Mouse (Mus musculus): ENCODE results near the gene Scd4. TPM values are rescaled to one million over a fixed set of nuclear protein-coding genes. Genes with fewer than 3 reads are reported as not detected.

Scd4 gene
- polyA plus RNA-seq, 1 experiment from 2014 or later = not detected

- H3K4me1 ChIP-seq (ENCODE audit: control insufficient read depth, insufficient read depth, low read length) = peaks cover 9% of the 10 kb centered on the region
- no peak for ATAC-seq (replicated peaks; ENCODE audit: insufficient number of reproducible peaks, low FRiP score, low TSS enrichment, low read depth)
- no peaks in the 10 kb centered on the region for H3K27me3 ChIP-seq (ENCODE audit: control insufficient read depth, insufficient read depth, low read length)
- H3K9ac ChIP-seq (replicated peaks; ENCODE audit: low read length) = no peak overlapping the region
- DNase-seq (ENCODE audit: low spot score) = no peak
- H3K36me3 ChIP-seq (replicated peaks; ENCODE audit: control insufficient read depth, insufficient read depth, low read depth, low read length) = peaks cover 51% of the 10 kb centered on the region
- H3K4me2 ChIP-seq (ENCODE audit: low read depth, low read length) = no peak overlapping the region
- no peak overlapping the region for H3K27ac ChIP-seq (replicated peaks; ENCODE audit: low read depth, low read length)
- no peak overlapping the region for H3K4me3 ChIP-seq (ENCODE audit: low read depth, low read length)
- 94% methylated on average over 11 of the region's 11 CpGs for WGBS
- H3K9me3 ChIP-seq (replicated peaks; ENCODE audit: control insufficient read depth, low read length) = no peaks in the 10 kb centered on the region
Observed at GRCm38 (mm10) chr19:44302901-44303300, 30.0 kb upstream of the Scd4 start.

- H3K9me3 ChIP-seq (replicated peaks; ENCODE audit: control insufficient read depth, low read length) = no peaks in the 10 kb centered on the region
- peaks cover 45% of the 10 kb centered on the region for H3K36me3 ChIP-seq (replicated peaks; ENCODE audit: control insufficient read depth, insufficient read depth, low read depth, low read length)
- no peak for DNase-seq (ENCODE audit: low spot score)
- no peak overlapping the region for H3K27ac ChIP-seq (replicated peaks; ENCODE audit: low read depth, low read length)
- 92% methylated on average over 8 of the region's 8 CpGs for WGBS
- H3K4me2 ChIP-seq (ENCODE audit: low read depth, low read length) = no peak overlapping the region
- H3K9ac ChIP-seq (replicated peaks; ENCODE audit: low read length) = no peak overlapping the region
- H3K4me1 ChIP-seq (ENCODE audit: control insufficient read depth, insufficient read depth, low read length) = peaks cover 3% of the 10 kb centered on the region
- no peak overlapping the region for H3K4me3 ChIP-seq (ENCODE audit: low read depth, low read length)
- H3K27me3 ChIP-seq (ENCODE audit: control insufficient read depth, insufficient read depth, low read length) = no peaks in the 10 kb centered on the region
- ATAC-seq (replicated peaks; ENCODE audit: insufficient number of reproducible peaks, low FRiP score, low TSS enrichment, low read depth) = no peak
Observed at GRCm38 (mm10) chr19:44303502-44303901, 29.4 kb upstream of the Scd4 start.

GRCm38 (mm10) chr19:44304419-44304818 lies 28.5 kb upstream of the Scd4 start:
- DNase-seq (ENCODE audit: low spot score) = no peak
- no peaks in the 10 kb centered on the region for H3K4me1 ChIP-seq (ENCODE audit: control insufficient read depth, insufficient read depth, low read length)
- peaks cover 40% of the 10 kb centered on the region for H3K36me3 ChIP-seq (replicated peaks; ENCODE audit: control insufficient read depth, insufficient read depth, low read depth, low read length)
- no peaks in the 10 kb centered on the region for H3K27me3 ChIP-seq (ENCODE audit: control insufficient read depth, insufficient read depth, low read length)
- no peak for ATAC-seq (replicated peaks; ENCODE audit: insufficient number of reproducible peaks, low FRiP score, low TSS enrichment, low read depth)
- no peak overlapping the region for H3K9ac ChIP-seq (replicated peaks; ENCODE audit: low read length)
- H3K9me3 ChIP-seq (replicated peaks; ENCODE audit: control insufficient read depth, low read length) = no peaks in the 10 kb centered on the region
- H3K4me3 ChIP-seq (ENCODE audit: low read depth, low read length) = no peak overlapping the region
- 92% methylated on average over 10 of the region's 10 CpGs for WGBS
- no peak overlapping the region for H3K4me2 ChIP-seq (ENCODE audit: low read depth, low read length)
- H3K27ac ChIP-seq (replicated peaks; ENCODE audit: low read depth, low read length) = no peak overlapping the region

- ATAC-seq (replicated peaks; ENCODE audit: insufficient number of reproducible peaks, low FRiP score, low TSS enrichment, low read depth) (no peak), DNase-seq (ENCODE audit: low spot score) (no peak)
- no peaks in the 10 kb centered on the region for H3K9me3 ChIP-seq (replicated peaks; ENCODE audit: control insufficient read depth, low read length)
- no peak overlapping the region for H3K4me2 ChIP-seq (ENCODE audit: low read depth, low read length)
- no peak overlapping the region for H3K9ac ChIP-seq (replicated peaks; ENCODE audit: low read length)
- 96% methylated on average over 16 of the region's 16 CpGs for WGBS
- no peak overlapping the region for H3K4me3 ChIP-seq (ENCODE audit: low read depth, low read length)
- H3K27me3 ChIP-seq (ENCODE audit: control insufficient read depth, insufficient read depth, low read length) = no peaks in the 10 kb centered on the region
- no peaks in the 10 kb centered on the region for H3K4me1 ChIP-seq (ENCODE audit: control insufficient read depth, insufficient read depth, low read length)
- H3K27ac ChIP-seq (replicated peaks; ENCODE audit: low read depth, low read length) = no peak overlapping the region
- H3K36me3 ChIP-seq (replicated peaks; ENCODE audit: control insufficient read depth, insufficient read depth, low read depth, low read length) = peaks cover 39% of the 10 kb centered on the region
Observed at GRCm38 (mm10) chr19:44304851-44305510, 27.9 kb upstream of the Scd4 start.

- H3K9me3 ChIP-seq (replicated peaks; ENCODE audit: control insufficient read depth, low read length) = no peaks in the 10 kb centered on the region
- WGBS = 93% methylated on average over 15 of the region's 15 CpGs
- H3K4me3 ChIP-seq (ENCODE audit: low read depth, low read length) = no peak overlapping the region
- no peaks in the 10 kb centered on the region for H3K4me1 ChIP-seq (ENCODE audit: control insufficient read depth, insufficient read depth, low read length)
- H3K4me2 ChIP-seq (ENCODE audit: low read depth, low read length) = no peak overlapping the region
- no peak overlapping the region for H3K9ac ChIP-seq (replicated peaks; ENCODE audit: low read length)
- peaks cover 34% of the 10 kb centered on the region for H3K36me3 ChIP-seq (replicated peaks; ENCODE audit: control insufficient read depth, insufficient read depth, low read depth, low read length)
- H3K27ac ChIP-seq (replicated peaks; ENCODE audit: low read depth, low read length) = no peak overlapping the region
- H3K27me3 ChIP-seq (ENCODE audit: control insufficient read depth, insufficient read depth, low read length) = no peaks in the 10 kb centered on the region
- ATAC-seq (replicated peaks; ENCODE audit: insufficient number of reproducible peaks, low FRiP score, low TSS enrichment, low read depth) (no peak), DNase-seq (ENCODE audit: low spot score) (no peak)
Observed at GRCm38 (mm10) chr19:44305701-44306100, 27.2 kb upstream of the Scd4 start.

GRCm38 (mm10) chr19:44306171-44306570 lies 26.7 kb upstream of the Scd4 start:
- Histone ChIP-seq H3K4me1 (ENCODE audit: control insufficient read depth, insufficient read depth, low read length) (no peaks in the 10 kb centered on the region), H3K27me3 (ENCODE audit: control insufficient read depth, insufficient read depth, low read length) (no peaks in the 10 kb centered on the region), H3K27ac (replicated peaks; ENCODE audit: low read depth, low read length) (no peak overlapping the region), H3K36me3 (replicated peaks; ENCODE audit: control insufficient read depth, insufficient read depth, low read depth, low read length) (peaks cover 31% of the 10 kb centered on the region), H3K9me3 (replicated peaks; ENCODE audit: control insufficient read depth, low read length) (no peaks in the 10 kb centered on the region), H3K4me2 (ENCODE audit: low read depth, low read length) (no peak overlapping the region), H3K9ac (replicated peaks; ENCODE audit: low read length) (no peak overlapping the region), H3K4me3 (ENCODE audit: low read depth, low read length) (no peak overlapping the region)
- no peak for DNase-seq (ENCODE audit: low spot score)
- no peak for ATAC-seq (replicated peaks; ENCODE audit: insufficient number of reproducible peaks, low FRiP score, low TSS enrichment, low read depth)
- 79% methylated on average over 7 of the region's 7 CpGs for WGBS

GRCm38 (mm10) chr19:44307101-44307914 lies 25.6 kb upstream of the Scd4 start:
- peaks cover 30% of the 10 kb centered on the region for H3K36me3 ChIP-seq (replicated peaks; ENCODE audit: control insufficient read depth, insufficient read depth, low read depth, low read length)
- DNase-seq (ENCODE audit: low spot score) = no peak

GRCm38 (mm10) chr19:44307915-44308470 lies 24.9 kb upstream of the Scd4 start:
- no peak overlapping the region for H3K4me3 ChIP-seq (ENCODE audit: low read depth, low read length)
- H3K9ac ChIP-seq (replicated peaks; ENCODE audit: low read length) = no peak overlapping the region
- no peaks in the 10 kb centered on the region for H3K27me3 ChIP-seq (ENCODE audit: control insufficient read depth, insufficient read depth, low read length)
- no peak for ATAC-seq (replicated peaks; ENCODE audit: insufficient number of reproducible peaks, low FRiP score, low TSS enrichment, low read depth)
- no peaks in the 10 kb centered on the region for H3K4me1 ChIP-seq (ENCODE audit: control insufficient read depth, insufficient read depth, low read length)
- no peak overlapping the region for H3K27ac ChIP-seq (replicated peaks; ENCODE audit: low read depth, low read length)
- no peak for DNase-seq (ENCODE audit: low spot score)
- no peak overlapping the region for H3K4me2 ChIP-seq (ENCODE audit: low read depth, low read length)
- 85% methylated on average over 6 of the region's 6 CpGs for WGBS
- H3K36me3 ChIP-seq (replicated peaks; ENCODE audit: control insufficient read depth, insufficient read depth, low read depth, low read length) = peaks cover 26% of the 10 kb centered on the region
- no peaks in the 10 kb centered on the region for H3K9me3 ChIP-seq (replicated peaks; ENCODE audit: control insufficient read depth, low read length)

More at GRCm38 (mm10) chr19:44307101-44307914, 25.6 kb upstream of the Scd4 start:
- H3K4me3 ChIP-seq (ENCODE audit: low read depth, low read length) = no peak overlapping the region
- no peaks in the 10 kb centered on the region for H3K9me3 ChIP-seq (replicated peaks; ENCODE audit: control insufficient read depth, low read length)
- no peaks in the 10 kb centered on the region for H3K27me3 ChIP-seq (ENCODE audit: control insufficient read depth, insufficient read depth, low read length)
- WGBS = 85% methylated on average over 9 of the region's 9 CpGs
- H3K9ac ChIP-seq (replicated peaks; ENCODE audit: low read length) = no peak overlapping the region
- H3K27ac ChIP-seq (replicated peaks; ENCODE audit: low read depth, low read length) = no peak overlapping the region
- no peak for ATAC-seq (replicated peaks; ENCODE audit: insufficient number of reproducible peaks, low FRiP score, low TSS enrichment, low read depth)
- H3K4me2 ChIP-seq (ENCODE audit: low read depth, low read length) = no peak overlapping the region
- H3K4me1 ChIP-seq (ENCODE audit: control insufficient read depth, insufficient read depth, low read length) = no peaks in the 10 kb centered on the region
